Mouse (Mus musculus) megakaryocyte, embryonic 14.5 days (primary cell): ENCODE data around the gene Fyn.

Source experiments
- FLI1 ChIP-seq: IDR thresholded peaks from 2 replicates; pipeline ENCODE4 v1.6.1; 2012; ENCODE audit warnings: low read length, inconsistent platforms, mixed read lengths
- GATA1 ChIP-seq: IDR thresholded peaks from 3 replicates; pipeline ENCODE4 v1.6.1; 2012; ENCODE audit warnings: mixed read lengths, low read length, inconsistent platforms, borderline replicate concordance

- TF ChIP-seq GATA1 = no peak
- TF ChIP-seq FLI1 = no peak
These were observed 31.5 kb downstream of the Fyn start for GRCm38 (mm10) chr10:39400155-39400554.
